Mouse (Mus musculus): Measurements from ENCODE around the gene Cpt2. TPM values are rescaled to one million over a fixed set of nuclear protein-coding genes. Genes with fewer than 3 reads are reported as not detected.

Cpt2 gene
- total RNA-seq, 1 experiment, result 11.0 TPM

DNA sequence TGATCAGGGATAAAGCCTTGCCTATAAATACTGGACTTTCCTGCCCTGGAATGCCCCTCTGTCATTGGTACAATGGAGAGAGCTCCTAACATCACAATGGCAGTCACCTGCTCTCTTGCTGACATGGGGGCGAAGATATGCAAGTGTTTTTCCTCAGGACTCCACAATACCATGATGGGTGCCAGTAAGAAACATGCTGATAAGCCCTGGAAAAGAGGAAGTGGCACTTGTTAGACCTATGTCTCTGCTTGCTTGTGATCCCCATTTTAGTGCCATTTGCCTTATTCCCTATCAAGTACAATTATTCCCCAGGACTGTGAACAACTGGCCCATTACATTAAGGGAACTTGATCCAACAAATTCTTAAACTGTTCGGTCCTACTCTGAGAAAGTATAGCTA lies 5.3 kb upstream of the Cpt2 start:
- H3K27ac ChIP-seq (ENCODE audit: insufficient read depth, low read depth, low read length, poor library complexity, severe bottlenecking), result no peak overlapping the region
- TF ChIP-seq CHD2 (IDR thresholded peaks at IDR 0.05; ENCODE audit: low read depth, low read length) (no peak), ZC3H11A (IDR thresholded peaks at IDR 0.05; ENCODE audit: borderline replicate concordance, low read depth, low read length) (no peak), MAFK (IDR thresholded peaks at IDR 0.05; ENCODE audit: insufficient read depth, low read depth, low read length) (no peak), HCFC1 (IDR thresholded peaks at IDR 0.05; ENCODE audit: borderline replicate concordance, insufficient read depth, low read length) (no peak), ZNF384 (IDR thresholded peaks at IDR 0.05; ENCODE audit: low read depth, low read length) (no peak)
- DNase-seq (ENCODE audit: low read depth, low spot score), result no peak
- H3K9me3 ChIP-seq (ENCODE audit: control insufficient read depth, insufficient read depth, low read depth, low read length), result no peaks in the 10 kb centered on the region
- no peak overlapping the region for H3K9ac ChIP-seq (ENCODE audit: insufficient read depth, low read depth, low read length, poor library complexity, severe bottlenecking)
- H3K4me1 ChIP-seq (ENCODE audit: control insufficient read depth in 2 of 2, insufficient read depth in 2 of 2, low read length in 2 of 2, poor library complexity in 1 of 2), result no peaks in the 10 kb centered on the region
- no peaks in the 10 kb centered on the region for H3K36me3 ChIP-seq (ENCODE audit: control insufficient read depth, insufficient read depth, low read length, poor library complexity, severe bottlenecking)
- in situ Hi-C loops (cut with MboI; ENCODE audit: low sequenced_read_pairs in 2 of 2, unreplicated experiment in 2 of 2), result no loop called here
- no peak overlapping the region for H3K4me3 ChIP-seq (ENCODE audit: insufficient read depth in 1 of 2, low read depth in 1 of 2, low read length in 2 of 2, poor library complexity in 1 of 2, severe bottlenecking in 1 of 2)

DNA sequence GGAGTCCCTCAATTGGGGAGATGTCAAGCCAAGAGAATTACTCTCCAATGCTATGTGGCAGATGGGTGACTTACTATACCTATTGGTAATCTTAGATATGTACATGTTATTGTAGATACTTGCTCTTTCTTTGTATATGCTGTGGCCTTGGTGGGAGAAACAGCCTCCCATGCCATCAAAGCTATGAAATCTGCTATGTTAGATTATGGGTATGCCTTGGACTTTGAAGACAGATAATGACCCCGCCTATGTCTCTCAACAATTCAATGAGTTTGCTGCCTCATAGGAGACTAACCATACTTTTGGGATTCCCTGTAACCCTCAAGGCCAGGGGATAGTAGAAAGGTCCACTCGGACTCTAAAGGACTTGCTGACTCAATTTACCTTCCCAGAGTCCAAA lies 4.9 kb upstream of the Cpt2 start:
- no peak for DNase-seq (ENCODE audit: low read depth, low spot score)
- TF ChIP-seq ZC3H11A (IDR thresholded peaks at IDR 0.05; ENCODE audit: borderline replicate concordance, low read depth, low read length) (no peak), CHD2 (IDR thresholded peaks at IDR 0.05; ENCODE audit: low read depth, low read length) (no peak), MAFK (IDR thresholded peaks at IDR 0.05; ENCODE audit: insufficient read depth, low read depth, low read length) (no peak), HCFC1 (IDR thresholded peaks at IDR 0.05; ENCODE audit: borderline replicate concordance, insufficient read depth, low read length) (no peak), ZNF384 (IDR thresholded peaks at IDR 0.05; ENCODE audit: low read depth, low read length) (no peak)

GRCm38 (mm10) chr4:107923803-107924194 lies 389 bp upstream of the Cpt2 start:
- in situ Hi-C loops (cut with MboI; ENCODE audit: low sequenced_read_pairs in 2 of 2, unreplicated experiment in 2 of 2), result no loop called here
- no peak for DNase-seq (ENCODE audit: low read depth, low spot score)
- H3K4me3 ChIP-seq (ENCODE audit: insufficient read depth in 1 of 2, low read depth in 1 of 2, low read length in 2 of 2, poor library complexity in 1 of 2, severe bottlenecking in 1 of 2), result peak overlapping the region in 1 of 2 experiments; percentile 92; a peak in 2 of 4 replicates
- TF ChIP-seq MAFK (IDR thresholded peaks at IDR 0.05; ENCODE audit: insufficient read depth, low read depth, low read length) (no peak), CHD2 (IDR thresholded peaks at IDR 0.05; ENCODE audit: low read depth, low read length) (no peak), ZC3H11A (IDR thresholded peaks at IDR 0.05; ENCODE audit: borderline replicate concordance, low read depth, low read length) (no peak), ZNF384 (IDR thresholded peaks at IDR 0.05; ENCODE audit: low read depth, low read length) (no peak), HCFC1 (IDR thresholded peaks at IDR 0.05; ENCODE audit: borderline replicate concordance, insufficient read depth, low read length) (no peak)
- H3K4me1 ChIP-seq (ENCODE audit: control insufficient read depth in 2 of 2, insufficient read depth in 2 of 2, low read length in 2 of 2, poor library complexity in 1 of 2), result no peaks in the 10 kb centered on the region
- no peaks in the 10 kb centered on the region for H3K36me3 ChIP-seq (ENCODE audit: control insufficient read depth, insufficient read depth, low read length, poor library complexity, severe bottlenecking)
- H3K27ac ChIP-seq (ENCODE audit: insufficient read depth, low read depth, low read length, poor library complexity, severe bottlenecking), result no peak overlapping the region
- no peaks in the 10 kb centered on the region for H3K9me3 ChIP-seq (ENCODE audit: control insufficient read depth, insufficient read depth, low read depth, low read length)
- no peak overlapping the region for H3K9ac ChIP-seq (ENCODE audit: insufficient read depth, low read depth, low read length, poor library complexity, severe bottlenecking)

More for the DNA sequence above, 4.9 kb upstream of the Cpt2 start:
- Histone ChIP-seq H3K27ac (ENCODE audit: insufficient read depth, low read depth, low read length, poor library complexity, severe bottlenecking) (no peak overlapping the region), H3K4me1 (ENCODE audit: control insufficient read depth in 2 of 2, insufficient read depth in 2 of 2, low read length in 2 of 2, poor library complexity in 1 of 2) (no peaks in the 10 kb centered on the region), H3K4me3 (ENCODE audit: insufficient read depth in 1 of 2, low read depth in 1 of 2, low read length in 2 of 2, poor library complexity in 1 of 2, severe bottlenecking in 1 of 2) (no peak overlapping the region), H3K36me3 (ENCODE audit: control insufficient read depth, insufficient read depth, low read length, poor library complexity, severe bottlenecking) (no peaks in the 10 kb centered on the region), H3K9me3 (ENCODE audit: control insufficient read depth, insufficient read depth, low read depth, low read length) (no peaks in the 10 kb centered on the region), H3K9ac (ENCODE audit: insufficient read depth, low read depth, low read length, poor library complexity, severe bottlenecking) (no peak overlapping the region)
- in situ Hi-C loops (cut with MboI; ENCODE audit: low sequenced_read_pairs in 2 of 2, unreplicated experiment in 2 of 2), result no loop called here

DNA sequence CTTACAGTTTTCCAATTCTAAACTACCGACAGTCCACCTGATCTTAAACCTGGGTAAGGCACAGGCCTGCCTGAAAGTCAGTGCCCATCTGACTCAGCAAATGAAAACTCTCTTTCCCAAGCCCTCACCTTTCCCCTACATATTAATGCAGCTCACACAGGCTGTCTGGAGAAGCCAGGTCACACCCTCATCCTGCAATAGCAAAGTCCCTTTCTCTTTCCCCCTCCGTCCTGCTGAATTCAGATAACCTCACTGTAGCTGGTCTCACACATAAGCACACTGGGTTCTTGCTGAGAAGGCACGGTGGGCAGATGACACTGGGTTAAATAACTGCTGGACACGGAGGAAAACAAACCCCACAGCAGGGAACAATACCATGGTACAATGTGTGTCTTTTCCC lies 1.5 kb downstream of the Cpt2 start:
- TF ChIP-seq HCFC1 (IDR thresholded peaks at IDR 0.05; ENCODE audit: borderline replicate concordance, insufficient read depth, low read length) (no peak), MAFK (IDR thresholded peaks at IDR 0.05; ENCODE audit: insufficient read depth, low read depth, low read length) (no peak), CHD2 (IDR thresholded peaks at IDR 0.05; ENCODE audit: low read depth, low read length) (no peak), ZC3H11A (IDR thresholded peaks at IDR 0.05; ENCODE audit: borderline replicate concordance, low read depth, low read length) (no peak), ZNF384 (IDR thresholded peaks at IDR 0.05; ENCODE audit: low read depth, low read length) (no peak)
- no peaks in the 10 kb centered on the region for H3K4me1 ChIP-seq (ENCODE audit: control insufficient read depth in 2 of 2, insufficient read depth in 2 of 2, low read length in 2 of 2, poor library complexity in 1 of 2)
- in situ Hi-C loops (cut with MboI; ENCODE audit: low sequenced_read_pairs in 2 of 2, unreplicated experiment in 2 of 2), result no loop called here
- H3K4me3 ChIP-seq (ENCODE audit: insufficient read depth in 1 of 2, low read depth in 1 of 2, low read length in 2 of 2, poor library complexity in 1 of 2, severe bottlenecking in 1 of 2), result no peak overlapping the region
- no peaks in the 10 kb centered on the region for H3K9me3 ChIP-seq (ENCODE audit: control insufficient read depth, insufficient read depth, low read depth, low read length)
- no peak overlapping the region for H3K9ac ChIP-seq (ENCODE audit: insufficient read depth, low read depth, low read length, poor library complexity, severe bottlenecking)
- H3K36me3 ChIP-seq (ENCODE audit: control insufficient read depth, insufficient read depth, low read length, poor library complexity, severe bottlenecking), result no peaks in the 10 kb centered on the region
- H3K27ac ChIP-seq (ENCODE audit: insufficient read depth, low read depth, low read length, poor library complexity, severe bottlenecking), result no peak overlapping the region
- DNase-seq (ENCODE audit: low read depth, low spot score), result no peak
